Mouse (Mus musculus) embryonic facial prominence, embryonic 15.5 days (tissue): ENCODE data around the gene Cenps. TPM values are rescaled to one million over a fixed set of nuclear protein-coding genes. Genes with fewer than 3 reads are reported as not detected.
"Not testable (repeated sequence)": the region's sequence is repeated elsewhere in the genome, so short reads cannot be mapped to it uniquely, and the experiment has no call there.

Experiments
- ATAC-seq: fragments of 200-750 bp; cut with Nextera tagmentation; 2 replicates; pipeline ENCODE4 v1.8.0; 2017; ENCODE audit warnings: low read depth, moderate TSS enrichment; ENCODE audit not compliant: insufficient number of reproducible peaks, low FRiP score, low TSS enrichment
- H3K27ac ChIP-seq: fragments of 300-500 bp; sonication (generic); replicated peaks from 2 replicates; pipeline ENCODE4 v1.5.1; 2015; ENCODE audit warnings: mild to moderate bottlenecking, inconsistent platforms
- H3K27me3 ChIP-seq: fragments of 300-500 bp; sonication (generic); 2 replicates; pipeline ENCODE4 v1.6.1; 2015; ENCODE audit warnings: inconsistent platforms
- H3K36me3 ChIP-seq: fragments of 300-500 bp; sonication (generic); 2 replicates; pipeline ENCODE4 v1.6.1; 2015; ENCODE audit warnings: mild to moderate bottlenecking, inconsistent platforms
- H3K4me1 ChIP-seq: fragments of 300-500 bp; sonication (generic); 2 replicates; pipeline ENCODE4 v1.6.1; 2015; ENCODE audit warnings: inconsistent platforms
- H3K4me2 ChIP-seq: fragments of 300-500 bp; sonication (generic); replicated peaks from 2 replicates; pipeline ENCODE4 v1.6.1; 2015; ENCODE audit warnings: mild to moderate bottlenecking, inconsistent platforms
- H3K4me3 ChIP-seq: fragments of 300-500 bp; sonication (generic); replicated peaks from 2 replicates; pipeline ENCODE4 v1.5.1; 2015; ENCODE audit warnings: mild to moderate bottlenecking, inconsistent platforms
- H3K9ac ChIP-seq: fragments of 300-500 bp; sonication (generic); 2 replicates; pipeline ENCODE4 v1.6.1; 2015; ENCODE audit warnings: inconsistent platforms
- H3K9me3 ChIP-seq: fragments of 300-500 bp; sonication (generic); replicated peaks from 2 replicates; pipeline ENCODE4 v1.6.1; 2016; ENCODE audit warnings: inconsistent platforms
- WGBS: fragments of 180-500 bp; shearing (Covaris S2); methylation state at CpG from one replicate; pipeline ENCODE4 v1.1.7; 2015; 5-methylcytosine and 5-hydroxymethylcytosine counted together
- polyA plus RNA-seq: library from polyadenylated mRNA; unstranded; fragments of >200 nt; fragmentation: Nextera tagmentation; extraction: Ambion mirVana; gene quantifications from 2 replicates; pipeline ENCODE4 v1.2.1, GENCODE M21; 2015

The Cenps gene
- polyA plus RNA-seq, 1 experiment from 2014 or later = 28.5 TPM

- Histone ChIP-seq H3K4me3 (peak overlapping the region; percentile 72), H3K4me2 (peak overlapping the region; percentile 81), H3K9ac (peak overlapping the region; percentile 62), H3K9me3 (no peaks in the 10 kb centered on the region), H3K36me3 (0 out of 2 replicates have a peak, but pooled peaks cover under 1% of the 10 kb centered on the region), H3K27me3 (no peaks in the 10 kb centered on the region), H3K27ac (peak overlapping the region; percentile 89; the same call in 1 of the 2 replicates), H3K4me1 (peaks cover 11% of the 10 kb centered on the region)
- no peak for ATAC-seq
- WGBS = 39% methylated on average over 18 of the region's 18 CpGs
These were observed 1.1 kb downstream of the Cenps start for GRCm38 (mm10) chr4:149136116-149136850.

- Histone ChIP-seq H3K4me3 (no peak overlapping the region), H3K9me3 (no peaks in the 10 kb centered on the region), H3K27ac (no peak overlapping the region), H3K27me3 (no peaks in the 10 kb centered on the region), H3K4me1 (peaks cover 11% of the 10 kb centered on the region), H3K36me3 (peaks cover 20% of the 10 kb centered on the region; the same call in 1 of the 2 replicates), H3K4me2 (no peak overlapping the region), H3K9ac (no peak overlapping the region)
- ATAC-seq = no peak
- 76% methylated on average over 5 of the region's 5 CpGs for WGBS
These were observed 4.0 kb downstream of the Cenps start for GRCm38 (mm10) chr4:149133395-149133794.

- no peak overlapping the region for H3K4me2 ChIP-seq
- no peak overlapping the region for H3K9ac ChIP-seq
- H3K27me3 ChIP-seq = no peaks in the 10 kb centered on the region
- no peak overlapping the region for H3K27ac ChIP-seq
- H3K9me3 ChIP-seq = no peaks in the 10 kb centered on the region
- no peak overlapping the region for H3K4me3 ChIP-seq
- ATAC-seq = no peak
- WGBS = 86% methylated on average over 21 of the region's 21 CpGs
- H3K36me3 ChIP-seq = peaks cover 26% of the 10 kb centered on the region; the same call in 1 of the 2 replicates
- peaks cover 11% of the 10 kb centered on the region for H3K4me1 ChIP-seq
These were observed 5.5 kb downstream of the Cenps start for GRCm38 (mm10) chr4:149131789-149132565.

GRCm38 (mm10) chr4:149131021-149131752 lies 6.2 kb downstream of the Cenps start:
- no peak overlapping the region for H3K4me2 ChIP-seq
- H3K36me3 ChIP-seq = peaks cover 26% of the 10 kb centered on the region; the same call in 1 of the 2 replicates
- WGBS = 66% methylated on average over 23 of the region's 23 CpGs
- no peak for ATAC-seq
- H3K4me3 ChIP-seq = no peak overlapping the region
- H3K27me3 ChIP-seq = no peaks in the 10 kb centered on the region
- no peaks in the 10 kb centered on the region for H3K9me3 ChIP-seq
- H3K27ac ChIP-seq = no peak overlapping the region
- H3K9ac ChIP-seq = no peak overlapping the region
- H3K4me1 ChIP-seq = 0 out of 2 replicates have a peak, but pooled peaks cover 4% of the 10 kb centered on the region

- 84% methylated on average over 18 of the region's 18 CpGs for WGBS
- no peak overlapping the region for H3K4me3 ChIP-seq
- H3K9ac ChIP-seq = no peak overlapping the region
- H3K4me1 ChIP-seq = 0 out of 2 replicates have a peak, but pooled peaks cover 3% of the 10 kb centered on the region
- no peak overlapping the region for H3K27ac ChIP-seq
- peaks cover 29% of the 10 kb centered on the region; the same call in 1 of the 2 replicates for H3K36me3 ChIP-seq
- H3K9me3 ChIP-seq = no peaks in the 10 kb centered on the region
- H3K27me3 ChIP-seq = no peaks in the 10 kb centered on the region
- H3K4me2 ChIP-seq = no peak overlapping the region
- ATAC-seq = no peak
These were observed 9.0 kb downstream of the Cenps start for GRCm38 (mm10) chr4:149128467-149128866.

- Histone ChIP-seq H3K4me1 (no peaks in the 10 kb centered on the region), H3K36me3 (peaks cover 29% of the 10 kb centered on the region; the same call in 1 of the 2 replicates), H3K27ac (no peak within 1 kb of the TSS), H3K9ac (no peak within 1 kb of the TSS), H3K27me3 (no peaks in the 10 kb centered on the region), H3K4me3 (no peak within 1 kb of the TSS), H3K4me2 (no peak within 1 kb of the TSS), H3K9me3 (no peaks in the 10 kb centered on the region)
- ATAC-seq = no peak
- WGBS = 62% methylated on average over 11 of the region's 11 CpGs
These were observed 10.8 kb downstream of the Cenps start, which contains the start of gene Cort for GRCm38 (mm10) chr4:149126663-149127062. Gene Cort, minus strand, starts transcription at chr4:149126763.

GRCm38 (mm10) chr4:149126115-149126509 lies 11.3 kb downstream of the Cenps start:
- Histone ChIP-seq H3K4me2 (no peak overlapping the region), H3K36me3 (peaks cover 29% of the 10 kb centered on the region; the same call in 1 of the 2 replicates), H3K27me3 (no peaks in the 10 kb centered on the region), H3K27ac (no peak overlapping the region), H3K9me3 (no peaks in the 10 kb centered on the region), H3K4me3 (no peak overlapping the region), H3K4me1 (no peaks in the 10 kb centered on the region), H3K9ac (no peak overlapping the region)
- ATAC-seq = no peak
- 65% methylated on average over 6 of the region's 6 CpGs for WGBS

GRCm38 (mm10) chr4:149125341-149126114 lies 11.9 kb downstream of the Cenps start:
- Histone ChIP-seq H3K27me3 (no peaks in the 10 kb centered on the region), H3K4me1 (no peaks in the 10 kb centered on the region), H3K9me3 (no peaks in the 10 kb centered on the region), H3K36me3 (peaks cover 27% of the 10 kb centered on the region), H3K27ac (no peak overlapping the region), H3K9ac (no peak overlapping the region), H3K4me3 (no peak overlapping the region), H3K4me2 (no peak overlapping the region)
- ATAC-seq = no peak
- 65% methylated on average over 11 of the region's 11 CpGs for WGBS

- Histone ChIP-seq H3K27me3 (no peaks in the 10 kb centered on the region), H3K4me1 (no peaks in the 10 kb centered on the region), H3K9me3 (no peaks in the 10 kb centered on the region), H3K4me2 (no peak overlapping the region), H3K4me3 (no peak overlapping the region), H3K36me3 (peaks cover 20% of the 10 kb centered on the region), H3K27ac (no peak overlapping the region), H3K9ac (no peak overlapping the region)
- WGBS = 55% methylated on average over 5 of the region's 5 CpGs
- no peak for ATAC-seq
These were observed 14.0 kb downstream of the Cenps start for GRCm38 (mm10) chr4:149123432-149123831.

GRCm38 (mm10) chr4:149119978-149120562 lies 17.4 kb downstream of the Cenps start:
- WGBS = 75% methylated on average over 12 of the region's 12 CpGs

More at GRCm38 (mm10) chr4:149119978-149120562, 17.4 kb downstream of the Cenps start:
- not testable (repeated sequence) for H3K4me2 ChIP-seq, H3K4me3 ChIP-seq, H3K9me3 ChIP-seq, H3K4me1 ChIP-seq, H3K27me3 ChIP-seq, H3K9ac ChIP-seq, H3K27ac ChIP-seq, ATAC-seq
- H3K36me3 ChIP-seq = peaks cover 16% of the 10 kb centered on the region; the same call in 1 of the 2 replicates
